Mouse (Mus musculus) cerebellum, postnatal 25 days (tissue): ENCODE measurements around the gene Magel2.

Experiments used
- DNase-seq, 2 experiments: peaks; one replicate each; pipeline ENCODE4 v3.0.0; 2021; ENCODE audit warnings: mixed read lengths in 2 of 2

Magel2 gene

DNA sequence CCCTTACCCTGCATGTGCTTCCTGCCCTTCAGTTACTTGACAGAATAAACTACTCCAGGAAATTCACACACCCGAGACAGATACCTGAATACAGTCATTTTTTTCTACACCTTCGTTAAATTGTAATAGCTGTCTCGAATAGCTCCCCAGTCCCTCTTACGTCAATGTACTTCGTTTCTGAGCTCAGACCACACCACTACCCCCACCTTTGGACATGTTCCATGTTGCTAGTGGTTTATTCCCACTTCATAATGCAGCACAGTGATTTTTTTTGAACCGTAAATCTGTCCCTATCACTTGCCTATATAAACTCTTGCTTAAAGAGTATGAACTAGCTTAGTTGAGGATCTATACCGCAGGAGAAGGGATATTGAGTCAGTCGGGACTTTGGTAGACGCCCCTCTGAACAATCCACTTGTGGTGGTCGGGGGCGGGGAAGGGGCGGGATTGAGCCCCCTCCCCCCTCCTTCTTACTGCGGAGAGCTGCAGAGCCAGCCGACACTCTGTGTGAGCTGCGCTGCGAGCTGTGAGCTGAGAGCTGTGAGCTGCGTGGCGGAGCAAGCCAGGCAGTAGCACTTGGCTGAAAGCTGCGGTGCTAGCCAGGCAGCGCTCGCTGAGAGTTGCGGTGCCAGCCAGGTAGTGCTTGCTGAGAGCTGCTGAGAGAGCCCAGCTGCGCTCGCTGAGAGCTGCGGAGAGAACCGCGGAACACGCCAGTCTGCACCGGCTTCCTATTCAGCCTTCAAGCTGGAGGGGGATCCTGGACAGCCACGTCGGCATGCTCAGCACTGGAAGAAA, at the start of gene Magel2:
TSS of gene Magel2 (plus strand) at position 501 of the 795 bp plus-strand sequence.
- DNase-seq: peak in 1 of 2 experiments; percentile 19

GRCm38 (mm10) chr7:62345411-62345810, 31.4 kb upstream of the Magel2 start:
- DNase-seq: no peak

- DNase-seq: no peak
Measured at GRCm38 (mm10) chr7:62346269-62346668, 30.5 kb upstream of the Magel2 start, which contains the start of gene Ndn. TSS of gene Ndn (plus strand) at chr7:62346569.

DNA sequence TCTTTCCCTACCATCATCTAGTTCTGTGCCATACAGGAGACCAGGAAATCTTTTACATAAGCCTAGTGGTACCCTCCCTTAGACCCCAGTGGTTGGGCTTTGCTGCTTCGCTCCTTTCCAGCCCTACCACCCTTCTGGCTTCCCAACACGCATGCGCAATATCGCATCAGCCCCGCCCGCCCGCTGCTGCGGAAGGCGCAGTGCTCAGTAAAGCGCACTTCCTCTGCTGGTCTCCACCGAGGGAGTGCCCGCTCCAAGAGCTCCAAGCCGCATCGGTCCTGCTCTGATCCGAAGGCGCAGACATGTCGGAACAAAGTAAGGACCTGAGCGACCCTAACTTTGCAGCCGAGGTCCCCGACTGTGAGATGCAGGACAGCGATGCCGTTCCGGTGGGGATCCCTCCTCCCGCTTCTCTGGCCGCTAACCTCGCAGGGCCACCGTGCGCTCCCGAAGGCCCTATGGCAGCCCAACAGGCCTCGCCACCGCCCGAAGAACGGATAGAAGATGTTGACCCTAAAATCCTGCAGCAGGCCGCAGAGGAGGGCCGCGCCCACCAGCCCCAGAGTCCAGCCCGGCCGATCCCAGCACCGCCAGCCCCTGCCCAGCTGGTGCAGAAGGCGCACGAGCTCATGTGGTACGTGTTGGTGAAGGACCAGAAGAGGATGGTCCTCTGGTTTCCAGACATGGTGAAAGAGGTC, 28.6 kb upstream of the Magel2 start:
- DNase-seq: peak; percentile 88 to 92

- peak in 1 of 2 experiments; percentile 25 for DNase-seq
Measured at GRCm38 (mm10) chr7:62348804-62349190, 28.0 kb upstream of the Magel2 start.

DNA sequence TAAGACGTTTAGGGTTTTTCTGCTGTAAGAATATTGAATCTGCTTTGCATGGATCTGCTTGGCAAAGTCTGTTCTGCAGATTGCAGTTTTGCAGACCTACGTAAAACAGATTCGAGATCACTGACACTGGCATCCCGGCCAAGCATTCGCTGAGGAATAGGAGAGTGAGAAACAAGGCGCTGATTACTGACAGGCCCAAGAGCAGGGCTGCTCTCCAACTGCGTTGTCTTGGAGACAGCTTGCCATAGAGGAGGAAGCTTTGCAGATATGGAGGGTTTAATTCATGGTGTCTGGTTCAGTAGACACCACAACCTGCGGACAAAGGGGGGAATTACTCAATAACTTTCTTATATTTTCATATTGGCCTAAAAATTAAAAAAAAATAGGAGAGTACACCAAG, 25.5 kb upstream of the Magel2 start:
- peak in 1 of 2 experiments; percentile 2 for DNase-seq

DNA sequence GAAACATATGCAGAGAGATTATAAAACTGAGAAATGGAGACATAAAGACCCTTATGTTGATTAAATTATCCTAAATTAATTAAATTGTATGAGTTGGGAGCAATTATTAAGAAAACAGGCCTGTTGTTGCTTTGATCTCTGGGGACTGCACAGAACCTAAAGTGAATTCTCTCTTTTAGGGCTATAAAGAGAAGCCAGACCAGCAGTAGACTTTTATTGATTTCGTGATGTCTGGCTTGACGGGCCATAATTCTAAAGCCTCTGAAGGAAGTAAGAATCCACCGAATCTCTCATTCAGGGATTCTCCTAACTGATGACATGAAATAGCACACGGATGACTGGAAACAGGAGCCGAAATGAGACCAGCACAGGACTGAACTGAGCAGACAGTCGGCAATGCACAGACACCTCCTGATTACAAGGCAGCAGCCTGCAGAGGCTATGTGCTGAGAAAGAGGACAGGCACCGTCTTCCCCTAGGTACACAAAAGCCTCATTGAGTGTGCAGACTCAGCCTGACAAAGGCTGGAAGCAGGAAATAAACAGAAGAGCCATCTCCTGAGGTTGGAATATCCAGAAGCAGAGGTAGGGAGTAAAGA, 11.7 kb upstream of the Magel2 start:
- no peak for DNase-seq

GRCm38 (mm10) chr7:62366730-62367129, 10.1 kb upstream of the Magel2 start:
- DNase-seq: no peak

DNA sequence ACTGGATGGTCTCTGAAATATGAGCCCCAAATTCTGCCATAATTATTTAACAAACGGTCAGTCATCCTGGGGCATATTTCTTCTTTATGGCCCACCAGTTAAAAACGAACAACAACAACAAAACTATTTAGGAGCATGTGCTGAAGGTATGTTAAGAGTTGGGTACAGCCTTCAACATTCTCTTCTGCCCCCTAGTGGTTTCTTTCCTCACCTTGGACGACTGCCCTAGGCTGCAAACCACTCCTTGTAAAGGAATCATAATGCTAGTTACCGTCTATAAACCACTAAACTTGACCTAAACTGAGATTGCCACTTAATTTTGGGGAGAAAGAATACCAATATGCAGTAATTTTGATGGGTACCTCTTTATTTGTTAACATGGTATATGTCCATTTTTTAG, 1.2 kb upstream of the Magel2 start:
- peak in 1 of 2 experiments; percentile 36 for DNase-seq

DNA sequence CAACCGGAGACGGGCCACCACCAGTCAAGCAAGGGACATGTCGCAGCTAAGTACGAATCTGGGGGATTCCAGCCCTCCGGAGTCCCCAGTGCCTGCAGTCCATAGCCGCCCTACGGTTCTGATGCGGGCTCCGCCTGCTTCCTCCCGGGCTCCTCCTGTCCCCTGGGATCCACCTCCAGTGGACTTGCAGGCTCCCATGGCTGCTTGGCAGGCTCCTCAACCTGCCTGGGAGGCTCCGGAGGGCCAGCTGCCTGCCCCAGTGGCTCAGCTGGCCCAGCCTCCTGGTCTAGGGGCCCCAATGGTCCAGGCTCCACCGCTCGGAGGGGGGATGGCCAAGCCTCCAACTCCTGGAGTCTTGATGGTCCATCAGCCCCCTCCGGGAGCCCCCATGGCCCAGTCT, 503 bp downstream of the Magel2 start:
- DNase-seq: peak in 1 of 2 experiments; percentile 4

- DNase-seq: no peak
Measured at GRCm38 (mm10) chr7:62378529-62378928, 1.7 kb downstream of the Magel2 start.

- DNase-seq: peak; percentile 27 to 50
Measured at GRCm38 (mm10) chr7:62382391-62382790, 5.6 kb downstream of the Magel2 start.

DNA sequence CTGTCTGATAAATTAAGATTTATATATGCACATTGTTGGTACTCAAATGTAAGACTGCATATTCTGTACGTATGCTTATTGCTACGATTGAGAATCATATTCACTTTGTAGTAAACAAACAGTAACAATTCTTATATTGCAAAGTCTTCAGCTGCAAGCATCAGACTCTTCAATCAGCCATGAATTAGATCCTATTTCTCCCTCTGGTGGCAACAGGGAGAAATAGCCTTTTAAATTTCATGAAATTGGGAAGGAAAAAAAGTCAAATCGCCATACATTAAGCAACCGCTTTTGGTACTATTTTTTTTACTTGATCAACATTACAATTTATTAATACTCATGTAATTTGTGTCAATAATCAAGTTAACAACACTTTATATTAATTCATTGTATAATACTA, 11.5 kb downstream of the Magel2 start:
- DNase-seq: no peak

DNA sequence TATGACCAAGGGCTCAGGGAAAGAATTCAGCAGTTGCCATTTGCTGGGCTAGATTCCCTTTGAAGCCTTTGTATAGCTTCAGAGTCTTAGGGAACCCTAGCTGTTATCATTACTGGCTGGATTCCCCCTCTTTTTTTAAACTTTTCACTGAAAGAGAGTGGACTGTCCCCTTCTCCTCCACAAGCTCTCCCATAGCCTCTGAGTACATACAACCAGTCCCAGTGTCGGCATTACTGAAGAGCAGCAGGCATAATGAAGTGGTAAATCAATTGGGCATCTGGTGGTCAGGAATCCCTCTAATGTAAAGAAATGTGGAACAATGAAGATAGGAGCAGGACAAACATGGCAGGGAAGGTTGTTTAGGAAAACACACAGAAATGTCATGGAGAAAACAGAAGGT, 15.4 kb downstream of the Magel2 start:
- no peak for DNase-seq

DNA sequence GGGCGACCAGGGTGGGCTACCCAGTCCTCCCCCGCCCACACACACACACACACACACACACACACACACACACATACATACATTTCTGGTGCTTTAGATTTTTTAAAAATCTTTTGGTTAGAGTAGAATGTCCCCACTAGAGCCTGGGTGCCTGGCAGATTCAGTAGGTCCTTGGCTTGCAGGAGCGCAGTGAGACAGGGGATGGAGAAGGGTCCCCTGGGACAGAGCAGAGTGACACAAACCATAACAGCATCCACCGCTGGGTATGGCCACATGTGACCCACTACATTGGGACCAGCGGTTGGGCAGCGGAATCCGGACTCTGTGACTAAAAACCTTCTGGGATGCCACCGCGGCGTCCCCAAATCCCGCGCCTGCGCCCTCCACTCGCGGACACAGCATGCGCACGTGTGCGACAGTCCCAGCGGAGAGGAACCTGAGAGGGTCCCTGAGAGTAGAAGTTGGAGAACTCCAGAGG, 29.8 kb downstream of the Magel2 start:
- peak in 1 of 2 experiments; percentile 3 for DNase-seq

DNA sequence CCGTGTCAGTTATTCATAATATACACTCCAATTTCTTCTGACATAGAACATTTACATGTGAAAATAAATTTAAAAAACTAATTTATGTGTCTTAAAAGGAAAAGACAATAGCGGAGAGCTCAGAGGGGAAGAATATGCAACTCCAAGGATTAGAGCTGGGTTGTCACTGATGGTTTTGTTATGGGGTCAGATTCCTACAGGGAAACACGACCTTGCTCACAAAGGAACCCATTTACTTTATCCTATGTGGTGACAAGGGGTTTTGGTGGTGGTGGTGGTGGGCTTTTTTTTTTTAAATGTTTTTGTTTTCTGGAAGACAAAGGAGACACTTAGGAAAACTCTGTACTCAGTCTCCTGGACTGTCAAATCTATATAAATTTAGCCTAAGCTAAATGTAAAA, 31.0 kb downstream of the Magel2 start:
- DNase-seq: no peak

DNA sequence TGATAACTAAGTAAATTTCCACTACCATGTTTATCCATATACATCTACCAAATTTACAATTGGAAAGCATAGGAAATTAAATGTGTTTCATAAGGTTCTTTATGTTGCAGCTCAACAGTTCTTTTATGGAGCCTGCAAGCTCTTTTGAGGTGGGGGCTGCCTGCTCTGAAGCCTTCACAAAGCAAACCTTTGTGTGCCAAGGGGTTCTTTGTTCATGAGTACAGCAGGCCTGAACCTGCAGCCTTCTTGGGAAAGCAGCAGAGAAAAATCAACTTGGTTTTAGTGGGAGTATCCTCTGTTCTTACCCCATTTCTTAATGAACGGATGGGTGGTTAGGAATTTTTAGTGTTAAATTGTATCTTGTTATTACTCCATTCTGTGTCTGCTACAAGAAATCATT, 38.4 kb downstream of the Magel2 start:
- DNase-seq: no peak

- DNase-seq: no peak
Measured at GRCm38 (mm10) chr7:62416173-62416572, 39.4 kb downstream of the Magel2 start.

DNA sequence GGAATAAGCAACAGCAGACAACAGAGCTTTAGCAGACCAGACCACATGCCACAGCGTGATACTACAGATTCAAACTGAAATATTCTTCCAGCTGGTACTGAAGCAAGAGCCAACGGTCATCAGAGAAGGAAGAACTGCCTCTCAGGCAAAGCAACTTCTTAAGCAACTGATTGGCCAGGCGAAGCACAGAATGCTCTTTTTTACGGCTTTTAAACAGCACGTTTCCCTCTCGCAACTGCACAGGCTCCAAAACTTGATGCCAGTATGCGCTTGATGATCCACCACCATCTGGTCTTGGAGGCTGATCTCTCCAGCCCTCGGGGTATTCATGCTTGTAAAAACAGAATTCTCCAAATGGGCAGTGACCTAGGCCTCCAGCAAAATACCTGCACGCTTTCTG, 41.5 kb downstream of the Magel2 start:
- peak; percentile 4 for DNase-seq

DNA sequence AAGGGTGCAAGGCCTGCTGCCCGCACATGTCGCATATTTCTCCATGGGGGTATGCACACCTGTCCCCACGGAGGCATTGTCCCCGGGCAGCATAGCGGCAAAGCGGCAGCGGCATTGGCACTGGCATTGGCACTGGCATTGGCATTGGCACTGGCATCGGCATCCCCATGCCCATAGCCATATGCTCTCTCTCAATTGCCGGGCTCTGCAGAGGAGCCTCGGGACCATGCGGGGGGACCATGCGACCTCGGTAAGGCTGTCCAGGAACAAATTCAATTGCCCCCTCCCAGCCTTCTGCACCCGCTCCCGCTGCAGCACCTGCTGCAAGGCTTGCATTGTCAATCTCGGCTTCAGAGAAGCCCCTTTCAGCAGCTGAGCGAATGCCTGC, 42.3 kb downstream of the Magel2 start:
- DNase-seq: peak; percentile 15 to 37

DNA sequence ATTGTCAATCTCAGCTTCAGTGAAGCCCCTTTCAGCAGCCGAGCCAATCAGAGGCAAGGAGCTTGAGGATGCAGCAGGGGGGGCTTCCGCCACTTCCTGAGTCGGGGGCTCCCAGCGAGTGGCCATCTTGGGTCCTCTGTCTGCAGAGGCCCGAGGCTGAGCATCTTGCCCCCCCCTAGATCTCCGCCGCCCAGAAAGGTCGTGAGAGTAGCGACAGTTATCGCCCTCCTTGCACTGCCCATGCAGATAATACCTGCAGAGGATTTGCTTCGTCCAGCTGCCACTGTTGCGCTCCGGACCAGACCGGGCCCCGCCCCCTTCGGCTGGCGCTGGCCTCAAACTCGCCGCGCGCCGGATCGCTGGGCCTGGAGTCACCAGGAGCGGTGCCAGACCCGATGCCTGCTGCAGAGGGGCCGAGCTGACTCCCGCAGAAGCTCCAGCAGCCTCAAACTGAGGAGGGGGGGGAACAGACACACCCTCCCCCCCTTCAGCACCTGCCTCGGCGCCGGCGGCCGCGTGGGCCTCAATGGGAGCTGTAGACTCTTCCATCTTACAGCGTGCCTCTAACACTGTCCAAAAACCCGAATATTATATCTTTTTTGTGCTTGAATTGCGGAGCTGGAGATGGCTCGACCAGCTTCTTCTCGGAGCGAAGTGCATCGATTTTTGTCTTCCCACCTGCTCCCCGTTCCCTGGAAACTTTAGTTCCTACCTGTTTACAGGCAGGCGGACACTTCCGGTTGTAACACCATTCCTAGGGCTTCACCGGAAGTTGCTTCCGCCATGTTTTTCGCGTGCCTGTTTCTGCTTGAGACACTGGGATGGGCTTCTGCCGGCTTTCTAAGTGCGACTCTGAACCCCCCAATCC, 42.9 kb downstream of the Magel2 start, which contains the start of gene Mkrn3:
TSS of gene Mkrn3 (minus strand) at position 647 of the 868 bp plus-strand sequence.
- DNase-seq: peak; percentile 85 to 88

GRCm38 (mm10) chr7:62420566-62420965, 43.8 kb downstream of the Magel2 start:
- peak; percentile 4 for DNase-seq
